Mouse (Mus musculus) neural tube, embryonic 10.5 days (tissue): ENCODE data around the gene Engase.

ENCODE experiments used
- DNase-seq: peaks from one replicate; pipeline ENCODE4 v3.0.0-alpha.2; 2017; ENCODE audit warnings: low spot score; ENCODE audit errors: extremely low spot score

Engase gene

DNA sequence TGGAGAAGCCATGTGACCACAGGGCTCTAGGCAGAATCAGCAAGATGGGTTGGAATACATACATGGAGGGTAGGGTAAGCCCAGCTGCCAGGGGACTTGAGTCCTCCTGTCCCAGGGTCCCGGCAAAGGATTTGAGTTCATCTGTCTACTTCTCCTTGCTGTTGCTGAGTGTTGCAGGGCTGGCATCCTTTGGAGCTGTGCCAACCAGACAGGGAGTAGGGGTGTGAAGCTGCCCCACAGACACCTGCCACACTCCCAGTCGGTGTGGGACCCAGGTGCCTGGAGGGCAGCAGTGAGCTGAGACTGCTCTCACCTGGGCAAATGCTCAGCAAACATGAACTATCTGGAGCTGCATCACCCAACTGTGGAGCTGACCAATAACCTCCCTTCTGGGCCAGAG, 44.3 kb downstream of the Engase start:
- DNase-seq = no peak

DNA sequence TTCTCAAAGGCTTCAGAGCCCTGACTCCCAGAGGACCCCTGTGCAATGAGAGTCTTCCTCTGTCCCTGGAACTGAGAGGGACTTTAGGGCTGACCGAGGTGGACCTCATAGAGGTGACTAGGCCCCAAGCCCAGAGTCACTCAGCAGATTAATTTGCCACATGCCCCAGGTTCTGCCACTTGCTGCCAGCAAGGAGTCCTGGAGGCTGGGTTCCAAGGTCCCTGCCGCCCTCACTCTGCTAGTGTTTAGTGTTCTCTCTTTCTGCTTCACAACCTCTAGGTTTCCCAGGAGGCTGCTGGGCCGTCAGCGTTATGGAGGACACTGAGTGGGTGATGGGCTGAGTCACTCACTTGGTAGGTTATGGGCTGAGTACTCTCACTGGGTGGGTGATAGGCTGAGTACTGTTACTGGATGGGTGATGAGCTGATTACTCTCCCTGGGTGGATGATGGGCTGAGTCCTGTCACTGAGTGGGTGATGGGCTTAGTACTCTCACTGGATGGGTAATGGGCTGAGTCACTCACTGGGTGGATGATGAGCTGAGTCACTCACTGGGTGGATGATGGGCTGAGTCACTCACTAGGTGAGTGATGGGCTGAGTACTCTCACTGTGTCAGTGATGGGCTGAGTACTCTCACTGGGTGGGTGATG, 47.0 kb downstream of the Engase start:
- no peak for DNase-seq

DNA sequence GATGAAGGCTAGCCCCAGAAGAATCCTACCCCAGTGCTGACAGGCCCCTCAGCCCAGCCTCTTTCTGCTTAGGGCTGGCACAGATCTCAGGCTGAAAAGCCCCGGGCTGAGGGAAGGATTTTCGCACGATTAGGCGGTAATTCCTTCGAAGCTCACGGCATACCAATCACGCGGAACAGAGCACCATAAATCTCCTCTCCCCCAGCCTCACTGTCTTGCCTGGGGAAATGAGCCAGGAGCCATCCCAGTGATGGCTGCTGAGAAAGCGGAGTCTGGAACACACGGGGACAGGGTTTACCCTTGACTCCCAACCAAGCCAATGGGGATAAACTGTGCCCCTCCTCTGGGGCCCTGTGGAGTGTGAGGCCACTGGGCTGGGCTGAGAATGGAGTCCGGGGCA, 48.4 kb downstream of the Engase start:
- DNase-seq = no peak

DNA sequence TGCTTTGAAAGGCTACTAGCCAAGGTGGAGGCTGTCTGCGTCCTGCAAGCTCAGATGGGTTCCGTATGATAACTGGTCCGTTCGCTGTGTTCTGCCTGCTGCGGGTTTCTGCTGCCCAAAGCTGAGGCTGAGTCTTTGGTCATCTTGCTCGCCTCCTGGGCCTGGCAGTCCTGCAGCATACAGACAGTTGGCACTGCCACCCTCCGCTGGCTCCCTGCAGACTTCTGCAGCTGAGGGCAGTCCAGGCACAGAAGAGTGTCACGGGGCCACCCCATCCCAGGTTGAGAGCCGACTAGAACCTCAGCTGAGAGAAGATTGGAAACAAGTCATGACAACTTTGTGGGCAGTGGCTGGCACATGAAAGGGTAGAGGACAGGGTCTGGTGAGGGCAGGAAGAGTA, 52.1 kb downstream of the Engase start:
- no peak for DNase-seq

DNA sequence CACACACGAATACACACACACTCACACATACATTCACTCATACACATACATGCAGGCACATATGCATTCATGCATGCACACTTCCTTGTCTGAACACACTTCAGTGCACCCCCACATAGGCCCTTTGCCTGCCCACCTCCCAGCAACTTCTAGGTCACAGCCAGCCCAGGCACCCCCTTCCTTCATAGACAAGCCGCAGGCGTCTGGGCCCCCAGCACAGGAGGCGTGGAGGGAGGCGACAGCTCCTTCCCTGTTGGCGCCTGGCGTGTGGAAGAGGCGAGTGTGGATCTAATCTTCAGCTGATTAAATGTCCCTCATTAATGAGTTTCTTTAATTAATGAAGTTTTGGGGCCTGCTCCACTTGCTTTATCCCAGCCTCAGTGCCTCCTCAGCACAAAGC, 53.7 kb downstream of the Engase start:
- DNase-seq = no peak

DNA sequence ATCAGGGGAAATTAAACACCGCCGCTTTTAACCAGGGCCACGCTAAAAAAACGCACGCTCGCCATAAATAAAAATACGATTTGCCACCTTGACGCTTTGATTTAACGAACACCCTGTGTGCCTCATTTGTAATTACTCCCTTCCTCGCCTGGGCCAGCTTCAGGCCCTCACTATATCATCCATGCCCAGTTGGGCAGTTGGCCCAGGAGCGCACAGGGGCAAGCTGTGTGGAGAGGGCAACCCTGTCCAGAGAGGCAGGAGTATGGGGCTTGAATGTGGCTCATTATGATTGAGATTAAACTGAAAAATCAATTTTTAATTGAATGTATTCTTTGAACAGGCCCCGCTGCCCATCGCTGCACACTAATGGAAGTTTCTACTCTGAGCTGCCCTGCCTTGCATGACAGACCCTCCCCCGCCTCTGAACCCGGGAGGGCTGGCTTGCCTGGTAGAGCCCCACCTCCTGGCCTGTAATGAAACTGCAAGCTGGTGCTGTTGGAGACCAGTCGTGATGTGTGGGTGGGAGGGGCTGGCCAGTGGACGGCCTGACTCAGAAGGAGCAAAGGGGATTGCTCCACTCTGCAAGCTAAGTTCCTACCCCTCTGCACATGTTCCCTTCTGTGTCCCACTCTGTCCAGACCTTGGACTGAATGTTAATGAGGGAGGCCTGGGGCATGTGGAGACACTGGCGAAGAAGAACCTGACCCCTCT, 57.9 kb downstream of the Engase start:
- peak; percentile 73 for DNase-seq

DNA sequence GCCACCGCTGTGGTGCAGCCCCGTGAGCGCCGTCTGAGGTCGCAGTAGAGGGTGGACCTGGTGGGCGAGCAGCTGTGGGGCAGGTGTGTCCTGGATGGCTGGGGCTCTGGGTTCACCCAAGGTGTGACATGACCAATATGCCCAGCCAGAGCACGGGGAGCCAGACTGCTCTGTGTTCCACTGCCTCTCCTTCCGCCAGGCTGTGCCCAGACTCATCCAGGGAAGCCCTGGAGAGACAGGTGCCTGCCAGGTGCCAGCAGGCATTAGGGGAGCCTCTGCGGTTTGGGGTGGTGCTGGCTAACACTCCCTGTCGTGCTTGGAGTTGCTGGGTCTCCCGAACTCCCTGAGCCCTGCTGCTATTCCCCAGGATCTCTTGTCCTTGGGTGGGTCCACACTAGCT, 61.4 kb downstream of the Engase start:
- DNase-seq = no peak
